18 mouse cellular contexts compared by ENCODE assay signal in genomic region chrX:162462156-162462555, GRCm38 (mm10).
A peak's percentile ranks its signal among the peaks of the same experiment; 100 is the strongest.
DNase-seq lines count a peak whose midpoint lies in the region; ATAC-seq and TF ChIP-seq lines count a peak whose summit lies in the region.
"Had no signal": no experiment of that assay in that cellular context is flagged by ENCODE, and none has a peak within 500 bp of the region (broad histone marks: within the 10 kb centered on the region; RNA-seq: fewer than 3 reads in every experiment).

No protein-coding gene starts in this region.

- no peak for TF ChIP-seq CTCF in midbrain, postnatal 0 days (IDR thresholded peaks at IDR 0.05)

- H3K4me2 ChIP-seq in intestine, embryonic 16.5 days (ENCODE audit: low read depth, low read length), result no peak overlapping the region
- no peak overlapping the region for H3K4me2 ChIP-seq in midbrain, embryonic 14.5 days (ENCODE audit: low read length)
- H3K4me2 ChIP-seq in midbrain, postnatal 0 days (ENCODE audit: low read depth, low read length, poor library complexity, severe bottlenecking), result no peak overlapping the region
- H3K4me2 ChIP-seq: heart, embryonic 13.5 days; limb, embryonic 15.5 days; lung, embryonic 15.5 days had no signal

- no peak overlapping the region for H3K27ac ChIP-seq in intestine, embryonic 16.5 days (ENCODE audit: low read length)
- H3K27ac ChIP-seq in midbrain, embryonic 14.5 days (replicated peaks; ENCODE audit: low read depth, low read length), result no peak overlapping the region
- H3K27ac ChIP-seq in midbrain, postnatal 0 days (ENCODE audit: low read depth, low read length), result no peak overlapping the region
- H3K27ac ChIP-seq: heart, embryonic 13.5 days; limb, embryonic 15.5 days; lung, embryonic 15.5 days had no signal

- intact Hi-C loops in left cerebral cortex, postnatal 14 days (cut with DNase I), result no loop called here

- H3K36me3 ChIP-seq in intestine, embryonic 16.5 days (ENCODE audit: control insufficient read depth, insufficient read depth, low read length), result no peaks in the 10 kb centered on the region
- H3K36me3 ChIP-seq in midbrain, embryonic 14.5 days (ENCODE audit: control insufficient read depth, insufficient read depth, low read length), result no peaks in the 10 kb centered on the region
- no peaks in the 10 kb centered on the region for H3K36me3 ChIP-seq in midbrain, postnatal 0 days (ENCODE audit: insufficient read depth, low read length)
- H3K36me3 ChIP-seq: heart, embryonic 13.5 days; limb, embryonic 15.5 days; lung, embryonic 15.5 days had no signal

- peak; percentile 5 to 7 for DNase-seq in cerebellum, adult 18-20 months
- no peak for DNase-seq in cerebellum, postnatal 14 days
- peak; percentile 26 for DNase-seq in fat pad, adult 2 months (ENCODE audit: extremely low read depth, low read depth, low spot score)
- DNase-seq in layer of hippocampus, adult 8-10 months (ENCODE audit: low spot score in 2 of 2), result peak; percentile 53 to 59
- peak; percentile 68 to 84 for DNase-seq in left cerebral cortex, postnatal 14 days (ENCODE audit: low spot score in 2 of 2)
- no peak for DNase-seq in midbrain, embryonic 14.5 days
- no peak for DNase-seq in midbrain, postnatal 0 days (ENCODE audit: low spot score)
- DNase-seq: cerebellum, adult 11-12 months; gastrocnemius, postnatal 14 days; kidney, adult 11 months; kidney, postnatal 25 days; spleen, adult 18-20 months had no signal

- 72% methylated on average over 5 of the region's 5 CpGs for WGBS in intestine, embryonic 16.5 days
- 64% methylated on average over 5 of the region's 5 CpGs for WGBS in midbrain, embryonic 14.5 days
- 52% methylated on average over 5 of the region's 5 CpGs for WGBS in midbrain, postnatal 0 days

- H3K4me1 ChIP-seq in intestine, embryonic 16.5 days (ENCODE audit: control insufficient read depth, insufficient read depth, low read length), result no peaks in the 10 kb centered on the region
- no peaks in the 10 kb centered on the region for H3K4me1 ChIP-seq in midbrain, embryonic 14.5 days (ENCODE audit: control insufficient read depth, insufficient read depth, low read length)
- H3K4me1 ChIP-seq in midbrain, postnatal 0 days (ENCODE audit: insufficient read depth, low read length), result no peaks in the 10 kb centered on the region
- H3K4me1 ChIP-seq: heart, embryonic 13.5 days; limb, embryonic 15.5 days; lung, embryonic 15.5 days had no signal

- no peaks in the 10 kb centered on the region for H3K27me3 ChIP-seq in intestine, embryonic 16.5 days (replicated peaks; ENCODE audit: control insufficient read depth, insufficient read depth, low read length)
- no peaks in the 10 kb centered on the region for H3K27me3 ChIP-seq in midbrain, embryonic 14.5 days (ENCODE audit: control insufficient read depth, insufficient read depth, low read length)
- no peaks in the 10 kb centered on the region for H3K27me3 ChIP-seq in midbrain, postnatal 0 days (ENCODE audit: insufficient read depth, low read length)
- H3K27me3 ChIP-seq: CH12.LX; heart, embryonic 13.5 days; limb, embryonic 15.5 days had no signal

- no peaks in the 10 kb centered on the region for H3K9me3 ChIP-seq in intestine, embryonic 16.5 days (ENCODE audit: control insufficient read depth, low read length)
- no peaks in the 10 kb centered on the region for H3K9me3 ChIP-seq in midbrain, embryonic 14.5 days (ENCODE audit: control insufficient read depth, low read length)
- H3K9me3 ChIP-seq in midbrain, postnatal 0 days (ENCODE audit: low read length), result no peaks in the 10 kb centered on the region
- H3K9me3 ChIP-seq: heart, embryonic 13.5 days; limb, embryonic 15.5 days; lung, embryonic 15.5 days had no signal

- ATAC-seq in intestine, embryonic 16.5 days, result no peak
- ATAC-seq in midbrain, embryonic 14.5 days (ENCODE audit: low FRiP score, low TSS enrichment), result no peak
- no peak for ATAC-seq in midbrain, postnatal 0 days (ENCODE audit: low FRiP score)

- H3K4me3 ChIP-seq in intestine, embryonic 16.5 days (ENCODE audit: low read length), result no peak overlapping the region
- H3K4me3 ChIP-seq in midbrain, embryonic 14.5 days (replicated peaks; ENCODE audit: low read depth, low read length), result no peak overlapping the region
- H3K4me3 ChIP-seq in midbrain, postnatal 0 days (ENCODE audit: low read depth, low read length), result no peak overlapping the region
- H3K4me3 ChIP-seq: erythroblast, embryonic 14.5 days; heart, embryonic 13.5 days; limb, embryonic 15.5 days; lung, embryonic 15.5 days had no signal

- H3K9ac ChIP-seq in intestine, embryonic 16.5 days (ENCODE audit: low read depth, low read length), result no peak overlapping the region
- no peak overlapping the region for H3K9ac ChIP-seq in midbrain, embryonic 14.5 days (replicated peaks; ENCODE audit: low read length)
- no peak overlapping the region for H3K9ac ChIP-seq in midbrain, postnatal 0 days (replicated peaks; ENCODE audit: low read length, poor library complexity, severe bottlenecking)
- H3K9ac ChIP-seq: heart, embryonic 13.5 days; limb, embryonic 15.5 days; lung, embryonic 15.5 days had no signal

Comparison
In these comparisons a context has a peak if more than half of its experiments do, and no peak if none do; other contexts are left out.
1. DNase-seq: peak in cerebellum, adult 18-20 months (2 of 2), fat pad, adult 2 months (single experiment), layer of hippocampus, adult 8-10 months (2 of 2) and left cerebral cortex, postnatal 14 days (2 of 2); none in cerebellum, postnatal 14 days (0 of 2), midbrain, embryonic 14.5 days (single experiment) and midbrain, postnatal 0 days (single experiment).